Mouse (Mus musculus) liver, adult 2 months (tissue): ENCODE results near the gene Cd300ld2. TPM values are rescaled to one million over a fixed set of nuclear protein-coding genes. Genes with fewer than 3 reads are reported as not detected.
"Not testable (repeated sequence)": the region's sequence is repeated elsewhere in the genome, so short reads cannot be mapped to it uniquely, and the experiment has no call there.

ENCODE experiments used
- DNase-seq: peaks from one replicate; pipeline ENCODE4 v3.0.0-alpha.2; 2011; ENCODE audit warnings: low read depth, low spot score; ENCODE audit errors: extremely low read depth
- H3K27ac ChIP-seq: fragments of 200-500 bp; replicated peaks from 2 replicates; pipeline ENCODE4 v1.5.1; 2012; ENCODE audit warnings: low read depth, mild to moderate bottlenecking, control low read depth, inconsistent platforms, low read length; ENCODE audit not compliant: insufficient read depth
- H3K27me3 ChIP-seq: fragments of 200-500 bp; 2 replicates; pipeline ENCODE4 v1.6.1; 2012; ENCODE audit warnings: mild to moderate bottlenecking, moderate library complexity, low read length, inconsistent platforms; ENCODE audit not compliant: control insufficient read depth, insufficient read depth
- H3K36me3 ChIP-seq: fragments of 200-500 bp; 2 replicates; pipeline ENCODE4 v1.6.1; 2012; ENCODE audit warnings: low read length, inconsistent platforms; ENCODE audit not compliant: control insufficient read depth, insufficient read depth
- H3K4me1 ChIP-seq: fragments of 200-500 bp; 2 replicates; pipeline ENCODE4 v1.6.1; 2011; ENCODE audit warnings: low read length; ENCODE audit not compliant: control insufficient read depth, insufficient read depth
- H3K4me3 ChIP-seq: fragments of 200-500 bp; 2 replicates; pipeline ENCODE4 v1.5.1; 2011; ENCODE audit warnings: low read depth, mild to moderate bottlenecking, control low read depth, low read length, moderate library complexity; ENCODE audit not compliant: insufficient read depth
- H3K79me2 ChIP-seq: fragments of 200-500 bp; 2 replicates; pipeline ENCODE4 v1.6.1; 2012; ENCODE audit warnings: inconsistent platforms, mild to moderate bottlenecking, low read length, moderate library complexity; ENCODE audit not compliant: control insufficient read depth, insufficient read depth
- H3K9ac ChIP-seq: fragments of 200-500 bp; 2 replicates; pipeline ENCODE4 v1.6.1; 2012; ENCODE audit warnings: low read depth, mild to moderate bottlenecking, control low read depth, inconsistent platforms, low read length
- CTCF ChIP-seq: fragments of 200-500 bp; IDR thresholded peaks from 2 replicates; pipeline ENCODE4 v1.5.1; 2011; ENCODE audit warnings: low read depth, low read length, control low read depth
- POLR2A ChIP-seq: fragments of 200-500 bp; IDR thresholded peaks from 2 replicates; pipeline ENCODE4 v1.6.1; 2011; ENCODE audit warnings: low read length, control low read depth; ENCODE audit not compliant: insufficient read depth; ENCODE audit errors: extremely low read depth
- WGBS: fragments of 180-500 bp; shearing (Covaris S2); methylation state at CpG from one replicate; pipeline ENCODE4 v1.1.7; 2018; 5-methylcytosine and 5-hydroxymethylcytosine counted together
- polyA plus RNA-seq: library from polyadenylated mRNA; depleted of rRNA; stranded (reverse); fragments of >200 nt; gene quantifications from 2 replicates; pipeline ENCODE4 v1.2.3, GENCODE M21; 2012; rRNA removed
- total RNA-seq: library from RNA; depleted of rRNA; stranded (reverse); fragments of >200 nt; gene quantifications from 2 replicates; pipeline ENCODE4 v1.2.3, GENCODE M21; 2014; rRNA removed

Cd300ld2 gene
- not detected in 2 replicates for total RNA-seq
- not detected in 2 replicates for polyA plus RNA-seq

DNA sequence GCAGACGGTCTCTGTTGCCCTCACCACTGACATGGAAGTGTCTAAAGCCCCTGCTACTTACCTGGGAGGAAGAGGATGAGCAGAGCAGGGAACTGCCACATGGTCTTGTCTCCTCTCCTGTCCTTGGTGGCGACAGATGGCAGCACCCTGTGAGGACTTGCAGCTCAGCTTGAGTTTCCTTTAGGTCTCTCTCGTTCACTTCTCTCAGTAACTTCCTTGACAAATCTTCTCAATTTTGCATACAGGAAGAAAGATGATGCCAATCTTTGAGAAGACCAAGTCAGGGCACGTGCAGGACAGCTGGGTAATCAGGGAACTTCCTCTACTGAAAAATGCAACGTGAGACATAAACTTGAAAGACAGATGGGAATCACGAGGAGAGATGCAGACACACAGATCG is at the start of gene Cd300ld2:
TSS of gene Cd300ld2 (minus strand) at position 101 of the 400 bp plus-strand sequence.
- DNase-seq, H3K79me2 ChIP-seq, H3K27ac ChIP-seq, H3K9ac ChIP-seq, H3K27me3 ChIP-seq, H3K36me3 ChIP-seq, H3K4me3 ChIP-seq, H3K4me1 ChIP-seq: not testable (repeated sequence)
- WGBS = no CpG with 5 or more reads among the region's 7 CpGs

DNA sequence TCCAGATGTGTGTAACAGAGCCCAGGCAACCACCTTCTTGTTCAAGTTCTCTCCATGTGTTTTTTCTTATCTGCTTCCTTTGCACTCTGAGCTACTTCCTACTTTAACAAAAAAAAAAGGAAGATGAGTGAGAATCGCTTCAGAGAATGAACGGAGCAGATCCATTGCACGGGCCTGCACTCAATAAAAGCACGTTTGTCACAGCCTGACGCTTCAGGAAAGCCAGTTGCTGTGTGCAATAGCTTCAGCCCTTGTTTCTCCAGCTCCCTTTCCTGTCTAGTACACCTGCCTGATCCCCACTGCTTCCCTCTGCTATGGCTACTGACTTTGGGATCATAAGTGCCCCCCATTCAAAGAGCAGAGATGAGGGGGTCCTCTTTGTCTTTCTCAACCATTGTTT is 46.1 kb upstream of the Cd300ld2 start, which contains the start of gene Cd300e:
TSS of gene Cd300e (minus strand) at position 101 of the 400 bp plus-strand sequence.
- no peak within 1 kb of the TSS for H3K9ac ChIP-seq
- H3K27me3 ChIP-seq = peaks cover 6% of the 10 kb centered on the region
- no peaks in the 10 kb centered on the region for H3K79me2 ChIP-seq
- no peaks in the 10 kb centered on the region for H3K4me1 ChIP-seq
- no peak within 1 kb of the TSS for H3K4me3 ChIP-seq
- H3K36me3 ChIP-seq = no peaks in the 10 kb centered on the region
- H3K27ac ChIP-seq = 0 out of 2 replicates have a peak within 1 kb of the TSS, but pooled peaks have one; percentile 12
- no peak for DNase-seq
- no peak for TF ChIP-seq POLR2A
- WGBS = 61% methylated on average over 5 of the region's 5 CpGs

DNA sequence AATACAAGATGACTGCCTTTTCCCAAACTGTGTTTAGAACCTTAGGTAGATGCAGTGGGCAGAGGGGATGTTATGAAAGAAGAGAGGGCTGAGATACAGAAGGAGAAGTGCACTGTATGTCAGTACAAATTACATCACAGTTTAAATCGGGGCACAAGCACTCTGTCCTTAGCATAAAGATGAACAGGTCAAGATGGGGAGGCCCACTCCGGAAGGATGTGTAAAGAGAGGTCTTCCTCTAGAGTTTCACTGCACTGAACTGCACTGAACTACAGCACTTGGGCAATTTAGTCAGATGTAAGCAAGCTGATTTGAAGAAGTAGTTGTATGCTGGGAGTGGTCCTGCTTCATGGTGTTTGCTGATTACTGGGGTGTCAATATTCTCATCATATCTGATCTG is 43.8 kb upstream of the Cd300ld2 start:
- Histone ChIP-seq H3K79me2 (no peaks in the 10 kb centered on the region), H3K36me3 (no peaks in the 10 kb centered on the region), H3K27me3 (peaks cover 3% of the 10 kb centered on the region), H3K4me1 (no peaks in the 10 kb centered on the region), H3K9ac (no peak overlapping the region), H3K4me3 (no peak overlapping the region), H3K27ac (no peak overlapping the region)
- no peak for TF ChIP-seq POLR2A
- no peak for TF ChIP-seq CTCF
- peak; percentile 24 for DNase-seq
- 77% methylated on average over 2 of the region's 2 CpGs for WGBS

DNA sequence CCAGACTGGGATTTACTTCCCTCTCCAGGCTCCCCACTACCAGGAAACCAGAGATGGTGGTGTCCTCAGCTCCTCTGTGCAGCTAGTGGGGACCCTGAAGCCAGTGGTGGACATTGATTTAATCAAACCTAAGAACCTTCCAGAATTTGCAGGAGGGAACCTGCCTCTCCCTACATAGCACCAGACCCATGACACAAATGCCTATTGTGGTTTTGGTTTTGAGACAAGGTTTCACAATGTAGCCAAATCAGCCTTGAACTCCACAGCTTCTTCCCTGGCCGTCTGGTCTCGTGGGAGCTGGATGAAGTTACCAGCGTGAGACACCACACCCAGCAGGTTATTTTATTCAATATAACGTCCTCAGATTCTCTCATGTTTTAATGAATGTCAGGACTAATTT is 42.7 kb upstream of the Cd300ld2 start:
- no peaks in the 10 kb centered on the region for H3K4me1 ChIP-seq
- H3K36me3 ChIP-seq = no peaks in the 10 kb centered on the region
- TF ChIP-seq POLR2A = no peak
- no peak for TF ChIP-seq CTCF
- peaks cover 3% of the 10 kb centered on the region for H3K27me3 ChIP-seq
- DNase-seq = no peak
- H3K4me3 ChIP-seq = no peak overlapping the region
- H3K27ac ChIP-seq = no peak overlapping the region
- H3K9ac ChIP-seq = no peak overlapping the region
- WGBS = 68% methylated on average over 4 of the region's 4 CpGs
- H3K79me2 ChIP-seq = no peaks in the 10 kb centered on the region

DNA sequence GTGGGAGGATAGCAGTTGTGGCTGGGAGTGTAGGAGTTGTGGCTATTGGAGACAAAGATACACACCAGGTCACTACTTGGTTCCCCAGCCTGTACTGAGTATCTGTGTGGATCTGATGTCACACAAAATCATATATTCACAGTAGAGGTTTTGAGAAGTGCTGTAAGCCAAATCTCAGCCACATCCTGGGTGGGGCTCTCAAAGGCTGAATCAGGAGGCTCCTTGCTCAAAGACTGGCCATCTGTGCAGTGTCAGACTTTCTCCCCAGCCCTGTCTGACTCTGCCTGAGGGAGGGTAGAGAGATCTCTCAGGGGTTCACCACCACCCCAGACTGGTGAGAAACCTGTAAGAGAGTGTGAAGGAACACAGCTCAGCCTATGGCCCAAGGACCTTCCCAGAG is 38.5 kb upstream of the Cd300ld2 start:
- Histone ChIP-seq H3K27me3 (no peaks in the 10 kb centered on the region; the same call in 1 of the 2 replicates), H3K27ac (no peak overlapping the region), H3K9ac (no peak overlapping the region), H3K36me3 (no peaks in the 10 kb centered on the region), H3K4me3 (no peak overlapping the region), H3K79me2 (no peaks in the 10 kb centered on the region), H3K4me1 (no peaks in the 10 kb centered on the region)
- TF ChIP-seq POLR2A (no peak), CTCF (no peak)
- no peak for DNase-seq

DNA sequence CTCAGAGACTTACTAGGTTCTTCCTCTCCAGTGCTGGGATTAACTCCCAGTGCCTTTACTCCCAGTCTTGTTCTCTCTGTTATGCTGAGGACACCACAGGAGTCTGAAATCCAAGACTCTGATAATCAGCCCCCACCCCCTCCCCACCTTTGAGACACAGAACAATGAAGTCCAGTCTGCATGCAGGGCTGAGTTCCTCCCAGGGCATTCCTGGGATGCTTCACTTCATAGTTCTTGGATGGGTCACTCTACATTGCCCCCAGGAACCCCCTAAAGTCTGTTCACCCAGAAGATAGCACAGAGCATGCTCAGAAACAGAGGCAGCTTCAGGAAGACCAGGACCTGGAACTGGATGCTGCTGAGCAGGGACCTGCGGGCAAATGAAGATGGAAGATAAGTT is 37.0 kb upstream of the Cd300ld2 start:
- Histone ChIP-seq H3K9ac (no peak overlapping the region), H3K79me2 (no peaks in the 10 kb centered on the region), H3K27me3 (no peaks in the 10 kb centered on the region), H3K4me3 (no peak overlapping the region), H3K27ac (no peak overlapping the region), H3K36me3 (no peaks in the 10 kb centered on the region), H3K4me1 (no peaks in the 10 kb centered on the region)
- DNase-seq = no peak
- 93% methylated on average over 1 of the region's 1 CpGs for WGBS
- TF ChIP-seq POLR2A = no peak
- no peak for TF ChIP-seq CTCF
